Mouse (Mus musculus) hindbrain, postnatal 0 days (tissue): ENCODE measurements at regions not wholly inside any gene's neighbourhood (a gene's known extent, or its start where the extent isn't known, plus 50 kb on each side); places are given as distances from the start of the nearest gene placed in this dataset.

Source experiments
- ATAC-seq: fragments of 200-750 bp; cut with Nextera tagmentation; 2 replicates; pipeline ENCODE4 v1.8.0; 2017; ENCODE audit warnings: mild to moderate bottlenecking, moderate TSS enrichment, moderate library complexity
- DNase-seq: peaks from one replicate; pipeline ENCODE4 v3.0.0-alpha.2; 2015; ENCODE audit warnings: low spot score
- H3K27ac ChIP-seq: fragments of 300-500 bp; sonication (generic); 2 replicates; pipeline ENCODE4 v1.5.1; 2014; ENCODE audit warnings: mild to moderate bottlenecking
- H3K27me3 ChIP-seq: fragments of 300-500 bp; sonication (generic); 2 replicates; pipeline ENCODE4 v1.6.1; 2014; ENCODE audit warnings: low read length, mixed read lengths; ENCODE audit not compliant: insufficient read depth
- H3K36me3 ChIP-seq: fragments of 300-500 bp; sonication (generic); 2 replicates; pipeline ENCODE4 v1.6.1; 2014; ENCODE audit warnings: low read length, mixed read lengths; ENCODE audit not compliant: insufficient read depth
- H3K4me1 ChIP-seq: fragments of 300-500 bp; sonication (generic); 2 replicates; pipeline ENCODE4 v1.6.1; 2014; ENCODE audit warnings: antibody characterized with exemption, low read length, mixed read lengths; ENCODE audit not compliant: insufficient read depth
- H3K4me2 ChIP-seq: fragments of 300-500 bp; sonication (generic); 2 replicates; pipeline ENCODE4 v1.6.1; 2014; ENCODE audit warnings: low read depth, mild to moderate bottlenecking, low read length, moderate library complexity, mixed read lengths
- H3K4me3 ChIP-seq: fragments of 300-500 bp; sonication (generic); 2 replicates; pipeline ENCODE4 v1.5.1; 2014; ENCODE audit warnings: low read length
- H3K9ac ChIP-seq: fragments of 300-500 bp; sonication (generic); replicated peaks from 2 replicates; pipeline ENCODE4 v1.6.1; 2014; ENCODE audit warnings: mild to moderate bottlenecking, low read length, moderate library complexity, mixed read lengths
- H3K9me3 ChIP-seq: fragments of 300-500 bp; sonication (generic); 2 replicates; pipeline ENCODE4 v1.6.1; 2016; ENCODE audit warnings: low read length, mixed read lengths
- CTCF ChIP-seq: IDR thresholded peaks from 2 replicates; pipeline ENCODE4 v1.5.1; 2016; ENCODE audit warnings: antibody characterized with exemption, control low read depth, low read depth
- WGBS: fragments of 180-500 bp; shearing (Covaris S2); extraction: QIAGEN DNeasy Blood & Tissue Kit; methylation state at CpG from one replicate; pipeline ENCODE4 v1.1.7; 2014; 5-methylcytosine and 5-hydroxymethylcytosine counted together

DNA sequence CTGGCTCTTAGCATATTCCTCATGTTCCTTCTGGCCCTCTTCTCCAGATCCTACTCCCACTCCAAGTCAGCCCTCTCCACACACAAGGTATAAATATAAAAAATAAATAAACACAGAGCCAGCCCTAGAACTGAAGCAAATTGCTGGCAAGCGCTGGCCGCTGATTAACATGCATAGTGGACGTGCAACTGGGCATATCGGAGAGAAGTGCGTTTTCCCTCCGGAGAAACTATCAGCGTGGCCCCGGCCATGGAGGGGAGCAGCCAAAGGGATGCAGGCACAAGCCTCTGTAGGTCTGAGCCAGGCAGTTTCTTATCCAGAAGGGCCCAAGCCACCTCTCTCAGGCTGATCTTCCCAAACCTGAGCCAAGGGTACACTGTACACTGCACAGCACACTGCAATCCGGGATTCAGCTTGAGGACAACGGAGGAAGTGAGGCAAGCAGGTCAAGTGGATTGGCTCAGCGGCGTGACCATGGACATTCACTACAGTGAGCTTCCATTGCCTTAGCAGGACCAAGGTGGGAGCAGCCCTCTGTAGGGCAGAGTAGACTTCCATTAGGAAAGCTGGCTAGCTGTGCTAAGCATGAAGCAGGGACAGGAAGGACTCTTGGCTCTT, 131.3 kb upstream of the Pja1 start:
- H3K4me3 ChIP-seq = no peak overlapping the region
- ATAC-seq = no peak
- no peak for DNase-seq
- H3K36me3 ChIP-seq = no peaks in the 10 kb centered on the region
- H3K27ac ChIP-seq = no peak overlapping the region
- H3K4me1 ChIP-seq = no peaks in the 10 kb centered on the region
- TF ChIP-seq CTCF = no peak
- no peaks in the 10 kb centered on the region for H3K9me3 ChIP-seq
- H3K9ac ChIP-seq = no peak overlapping the region
- H3K4me2 ChIP-seq = no peak overlapping the region
- WGBS = 77% methylated on average over 12 of the region's 12 CpGs
- H3K27me3 ChIP-seq = no peaks in the 10 kb centered on the region; the same call in 1 of the 2 replicates

DNA sequence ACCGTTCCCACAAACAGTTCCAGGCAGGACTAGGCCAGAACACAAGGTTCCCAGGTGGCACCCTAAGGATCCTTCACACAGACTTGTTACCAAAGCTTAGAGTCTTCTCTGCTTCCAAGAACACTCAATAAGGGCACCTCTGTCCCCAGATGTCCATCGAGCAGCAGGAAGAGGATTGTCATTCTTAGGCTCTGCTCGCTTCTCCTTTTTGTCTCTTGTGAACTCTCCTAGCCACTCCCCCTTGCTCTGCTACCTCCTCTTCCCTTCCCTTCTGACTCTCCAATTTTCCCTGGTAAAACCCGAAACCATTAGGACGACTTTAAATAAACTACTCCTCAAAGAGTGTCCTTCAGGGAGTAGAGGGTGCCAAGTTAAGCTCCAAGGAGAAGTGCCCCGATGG, 124.4 kb upstream of the Pja1 start:
- TF ChIP-seq CTCF = no peak
- Histone ChIP-seq H3K36me3 (no peaks in the 10 kb centered on the region), H3K27ac (no peak overlapping the region), H3K4me1 (no peaks in the 10 kb centered on the region), H3K27me3 (no peaks in the 10 kb centered on the region; the same call in 1 of the 2 replicates), H3K4me2 (no peak overlapping the region), H3K9ac (no peak overlapping the region), H3K9me3 (no peaks in the 10 kb centered on the region), H3K4me3 (no peak overlapping the region)
- ATAC-seq (no peak), DNase-seq (no peak)
- 80% methylated on average over 6 of the region's 6 CpGs for WGBS

DNA sequence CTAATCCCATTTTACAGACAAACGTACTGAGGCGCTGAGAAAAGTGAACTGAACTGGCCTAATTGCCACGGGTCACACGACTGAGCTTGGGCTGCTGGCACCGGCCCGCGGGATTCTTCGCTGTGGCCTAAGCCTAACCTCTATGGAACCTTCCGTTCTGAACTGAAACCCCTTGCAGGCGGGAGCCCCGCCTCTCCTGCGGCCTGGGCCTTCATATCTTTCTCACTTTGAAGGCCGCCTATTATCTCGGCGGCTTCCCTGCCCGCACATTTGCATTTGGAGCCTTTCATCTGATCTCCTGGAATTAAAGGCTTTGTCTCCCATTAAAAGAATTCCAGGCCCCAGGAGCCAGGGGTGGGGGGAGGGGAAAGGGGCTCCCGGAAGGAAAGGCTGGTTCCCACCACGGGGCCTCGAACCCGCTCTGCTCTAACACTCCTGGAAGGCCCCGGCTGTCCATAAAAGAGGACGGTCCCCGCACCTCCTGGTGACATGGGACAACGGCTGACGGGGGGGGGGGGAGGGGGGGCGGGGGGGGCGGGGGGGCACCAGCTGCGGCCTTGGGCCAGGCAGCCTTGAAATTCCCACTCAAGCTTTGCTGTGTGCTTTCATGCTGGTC, 122.9 kb upstream of the Pja1 start:
- 40% methylated on average over 20 of the region's 28 CpGs for WGBS
- Histone ChIP-seq H3K4me3 (no peak overlapping the region), H3K9me3 (no peaks in the 10 kb centered on the region), H3K9ac (no peak overlapping the region), H3K27me3 (no peaks in the 10 kb centered on the region; the same call in 1 of the 2 replicates), H3K27ac (no peak overlapping the region), H3K4me2 (no peak overlapping the region), H3K36me3 (no peaks in the 10 kb centered on the region), H3K4me1 (no peaks in the 10 kb centered on the region)
- TF ChIP-seq CTCF = no peak
- no peak for ATAC-seq
- no peak for DNase-seq

DNA sequence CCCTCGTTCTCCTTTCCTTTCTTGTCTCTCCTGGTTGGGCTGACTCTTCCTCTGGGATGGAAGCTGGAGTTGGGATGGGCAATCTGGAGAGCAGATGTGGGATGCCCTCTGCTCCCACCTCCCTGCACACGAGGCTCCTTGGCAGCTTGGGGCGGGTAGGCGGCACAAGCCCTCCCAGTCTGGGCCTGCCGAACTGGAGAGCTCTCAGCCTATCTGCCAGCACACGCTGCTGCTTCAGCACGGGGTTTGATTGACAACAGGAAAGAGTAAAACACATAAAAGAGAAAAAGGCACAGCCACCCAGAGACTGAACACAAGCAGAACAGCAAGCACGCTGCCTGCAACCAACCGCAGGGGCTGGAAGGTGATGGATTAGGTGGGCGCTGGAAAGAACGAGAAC, 121.9 kb upstream of the Pja1 start:
- 46% methylated on average over 11 of the region's 11 CpGs for WGBS
- no peak for TF ChIP-seq CTCF
- no peaks in the 10 kb centered on the region for H3K27me3 ChIP-seq
- ATAC-seq (no peak), DNase-seq (no peak)
- H3K27ac ChIP-seq = no peak overlapping the region
- H3K4me1 ChIP-seq = no peaks in the 10 kb centered on the region
- no peaks in the 10 kb centered on the region for H3K36me3 ChIP-seq
- no peaks in the 10 kb centered on the region for H3K9me3 ChIP-seq
- no peak overlapping the region for H3K4me3 ChIP-seq
- no peak overlapping the region for H3K9ac ChIP-seq
- no peak overlapping the region for H3K4me2 ChIP-seq

DNA sequence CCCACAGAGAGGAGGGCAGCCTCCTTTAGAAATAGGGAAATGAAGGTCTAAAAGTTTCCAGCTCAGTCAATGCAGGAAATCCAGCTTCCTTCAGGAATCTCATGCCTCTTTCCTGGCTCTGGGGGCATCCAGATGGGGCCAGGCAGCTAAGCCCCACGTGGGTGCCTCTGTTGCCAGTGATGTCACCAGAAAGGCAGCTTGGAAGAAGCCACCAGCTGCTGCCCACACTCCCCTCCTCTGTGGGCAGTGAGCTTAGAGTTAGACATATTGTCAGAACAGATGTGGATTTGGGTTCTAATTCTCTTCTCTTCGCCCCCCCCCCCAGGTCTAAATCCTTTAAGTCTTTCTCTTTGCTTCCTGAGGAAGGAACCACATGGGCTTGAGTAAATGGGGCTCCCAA, 116.2 kb upstream of the Pja1 start:
- ATAC-seq = no peak
- 46% methylated on average over 2 of the region's 2 CpGs for WGBS
- H3K4me3 ChIP-seq = no peak overlapping the region
- H3K36me3 ChIP-seq = no peaks in the 10 kb centered on the region
- H3K4me1 ChIP-seq = no peaks in the 10 kb centered on the region
- H3K9me3 ChIP-seq = no peaks in the 10 kb centered on the region
- H3K9ac ChIP-seq = no peak overlapping the region
- no peak overlapping the region for H3K4me2 ChIP-seq
- H3K27me3 ChIP-seq = no peaks in the 10 kb centered on the region
- no peak for TF ChIP-seq CTCF
- no peak overlapping the region for H3K27ac ChIP-seq
- no peak for DNase-seq

DNA sequence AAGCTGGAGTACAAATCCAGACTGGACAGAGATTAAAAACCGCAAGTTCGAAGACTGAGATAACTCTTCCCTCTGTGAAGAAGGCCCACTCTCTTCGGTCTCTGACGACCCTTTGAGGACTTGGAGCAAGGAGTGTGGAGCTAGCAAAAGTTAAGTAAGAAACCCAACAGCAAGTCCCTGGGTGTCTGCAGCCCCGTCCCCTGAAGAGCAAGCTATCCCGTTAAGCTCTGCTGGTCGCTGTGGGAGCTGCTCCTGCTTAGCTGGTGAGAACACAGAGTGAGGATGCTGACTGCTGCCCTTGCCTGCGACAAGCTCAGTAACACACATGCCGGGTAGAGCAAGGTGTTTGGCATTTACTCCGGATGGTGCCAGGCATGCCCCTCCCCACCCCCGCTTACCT, 115.2 kb upstream of the Pja1 start:
- no peak for ATAC-seq
- Histone ChIP-seq H3K27me3 (no peaks in the 10 kb centered on the region), H3K4me1 (no peaks in the 10 kb centered on the region), H3K36me3 (no peaks in the 10 kb centered on the region), H3K9me3 (no peaks in the 10 kb centered on the region), H3K9ac (no peak overlapping the region), H3K4me3 (no peak overlapping the region), H3K27ac (no peak overlapping the region), H3K4me2 (no peak overlapping the region)
- WGBS = 64% methylated on average over 11 of the region's 11 CpGs
- no peak for DNase-seq
- no peak for TF ChIP-seq CTCF

DNA sequence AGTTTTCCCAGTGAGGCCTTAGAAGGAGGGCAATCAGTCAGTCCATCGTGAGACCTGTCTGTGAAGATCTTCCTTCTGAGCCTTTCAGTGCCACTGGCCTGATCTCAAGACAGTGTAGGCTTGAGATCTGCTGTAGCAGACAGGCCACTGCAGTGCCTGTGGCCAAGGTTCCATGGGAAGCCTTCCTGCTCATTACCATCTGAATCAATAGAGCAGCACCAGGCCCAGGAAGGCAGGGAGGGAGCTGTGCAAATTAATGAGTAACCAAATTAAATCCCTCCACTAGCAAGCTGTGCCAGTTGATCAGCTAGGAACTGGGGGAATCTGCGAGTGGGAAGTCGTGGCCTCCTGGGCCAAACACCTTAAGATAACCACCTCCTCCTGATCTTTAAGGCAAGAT, 114.6 kb upstream of the Pja1 start:
- Histone ChIP-seq H3K9me3 (no peaks in the 10 kb centered on the region), H3K4me2 (no peak overlapping the region), H3K36me3 (no peaks in the 10 kb centered on the region), H3K9ac (no peak overlapping the region), H3K27me3 (no peaks in the 10 kb centered on the region), H3K4me3 (no peak overlapping the region), H3K27ac (no peak overlapping the region), H3K4me1 (no peaks in the 10 kb centered on the region)
- DNase-seq = no peak
- no peak for ATAC-seq
- no peak for TF ChIP-seq CTCF
- WGBS = 40% methylated on average over 3 of the region's 3 CpGs
